Mouse (Mus musculus) layer of hippocampus, adult 18-20 months (tissue): ENCODE measurements at regions not wholly inside any gene's neighbourhood (a gene's known extent, or its start where the extent isn't known, plus 50 kb on each side); places are given as distances from the start of the nearest gene placed in this dataset.
"Not testable (repeated sequence)": the region's sequence is repeated elsewhere in the genome, so short reads cannot be mapped to it uniquely, and the experiment has no call there.

ENCODE experiments used
- DNase-seq, 2 experiments: peaks; one replicate each; pipeline ENCODE4 v3.0.0; 2022; ENCODE audit warnings: low spot score in 2 of 2

- no peak for DNase-seq
Measured at GRCm38 (mm10) chr6:50818891-50819541, 164.8 kb upstream of the Npvf start.

DNA sequence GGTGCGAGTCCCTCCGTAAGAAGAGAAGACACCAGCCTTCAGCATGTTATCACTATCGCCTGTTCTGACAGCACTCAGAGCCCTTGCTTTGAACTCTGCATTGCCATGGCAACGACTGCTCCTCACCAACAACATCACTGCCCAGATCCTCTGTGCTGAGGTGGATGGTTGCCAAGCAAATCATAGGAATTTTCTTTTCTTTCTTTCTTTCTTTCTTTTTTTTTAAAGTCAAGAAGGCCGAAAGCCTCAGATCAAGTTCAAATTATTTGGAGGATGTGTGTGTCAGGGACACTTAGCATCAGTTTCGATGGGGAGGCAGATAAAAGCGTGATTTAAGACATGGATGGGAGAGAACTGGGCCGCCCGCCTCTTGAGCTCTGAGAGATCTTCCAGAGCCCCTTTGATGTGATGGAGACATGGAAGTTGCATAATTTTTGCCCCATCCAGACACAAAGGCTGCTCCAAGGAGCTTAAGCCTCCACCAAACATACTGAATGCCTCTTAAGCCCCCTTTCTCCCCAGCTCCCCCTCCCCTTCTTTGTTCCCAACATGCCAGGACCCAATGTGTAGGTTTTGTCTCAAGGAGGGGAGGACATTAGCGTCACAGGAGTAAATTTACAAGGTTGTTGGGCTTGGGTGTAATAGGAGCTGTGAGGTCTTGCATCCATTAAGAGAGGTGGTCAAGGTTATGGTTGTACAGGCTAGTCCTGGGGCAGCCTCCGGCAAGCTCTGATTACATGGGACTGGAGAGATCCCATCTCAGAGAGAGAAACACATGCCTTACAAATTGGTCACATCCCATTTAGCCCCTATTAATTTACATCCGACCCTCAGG is 167.4 kb upstream of the Npvf start:
- no peak for DNase-seq

- no peak for DNase-seq
Measured at GRCm38 (mm10) chr6:50822236-50823151, 168.3 kb upstream of the Npvf start.

- no peak for DNase-seq
Measured at GRCm38 (mm10) chr6:50823220-50823910, 169.1 kb upstream of the Npvf start.

- no peak for DNase-seq
Measured at GRCm38 (mm10) chr6:50824466-50824865, 170.2 kb upstream of the Npvf start.

DNA sequence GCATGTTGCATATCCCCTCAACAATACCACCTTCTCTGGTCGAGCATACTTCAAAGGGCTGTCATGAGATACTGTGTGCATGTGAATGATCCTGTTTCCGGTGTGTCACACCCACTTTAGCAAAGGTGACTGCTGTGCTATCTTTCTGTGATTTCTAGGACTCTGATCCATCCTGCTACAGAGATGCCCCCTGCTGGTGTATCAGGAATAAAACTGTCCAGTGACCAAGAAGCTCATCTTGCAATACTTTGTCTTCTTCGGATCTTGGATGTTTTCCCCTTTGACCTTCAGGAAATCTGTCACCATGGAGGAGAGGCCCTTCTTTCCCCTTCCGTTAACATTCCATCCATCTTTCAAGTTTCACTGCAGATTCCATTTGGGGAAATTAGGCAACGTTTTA is 177.5 kb upstream of the Npvf start:
- DNase-seq = no peak

DNA sequence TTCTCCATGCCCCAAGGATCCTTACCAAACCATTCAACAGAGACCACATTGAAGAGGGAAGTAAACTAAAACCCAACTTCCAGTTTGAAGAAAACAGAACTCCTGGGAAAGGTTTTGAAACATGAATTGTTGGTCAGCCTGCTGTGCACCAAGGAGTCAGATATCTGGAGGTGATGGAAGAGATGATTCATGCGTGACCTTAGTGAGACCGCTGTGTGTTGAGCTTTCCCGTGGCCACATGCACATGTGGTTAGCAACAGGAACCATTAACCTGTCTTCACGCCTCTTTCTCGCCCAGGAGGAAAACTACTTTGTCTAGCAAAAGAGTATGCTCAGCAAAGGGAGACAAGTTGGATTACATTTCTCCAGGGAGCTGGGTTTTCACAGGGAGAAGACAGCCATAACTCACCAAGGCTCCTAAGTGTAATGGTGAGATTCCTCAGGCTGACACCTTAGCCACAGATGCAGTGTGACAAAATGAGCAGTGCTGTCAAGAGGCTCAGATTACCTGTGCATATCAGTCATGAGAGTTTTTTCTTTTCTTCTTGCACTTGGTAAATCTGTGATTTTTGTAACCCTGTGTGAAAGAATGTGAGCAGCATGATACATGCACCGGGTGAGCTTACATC is 181.9 kb upstream of the Npvf start:
- no peak for DNase-seq

DNA sequence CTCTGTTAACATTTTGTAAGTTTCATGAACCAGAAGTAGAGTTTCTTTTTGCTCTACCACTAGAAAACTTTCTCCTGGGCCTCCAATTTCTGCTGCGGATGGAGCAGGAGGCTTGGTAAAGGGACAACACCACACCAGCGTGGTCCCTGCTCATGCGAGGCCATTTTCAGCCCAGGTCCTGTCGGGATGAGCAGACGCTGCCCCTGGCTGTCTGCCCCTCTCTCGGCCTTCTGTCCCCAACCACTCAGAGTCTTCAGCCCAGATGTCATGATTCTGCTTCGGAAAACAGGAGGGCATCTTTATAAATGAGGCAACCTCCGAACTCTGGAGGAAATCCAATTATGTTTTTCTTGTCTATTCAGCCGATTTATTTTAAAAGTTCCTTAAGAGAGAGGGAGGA is 186.6 kb upstream of the Npvf start:
- no peak for DNase-seq

GRCm38 (mm10) chr6:50845246-50845645 is 191.0 kb upstream of the Npvf start:
- not testable (repeated sequence) for DNase-seq

DNA sequence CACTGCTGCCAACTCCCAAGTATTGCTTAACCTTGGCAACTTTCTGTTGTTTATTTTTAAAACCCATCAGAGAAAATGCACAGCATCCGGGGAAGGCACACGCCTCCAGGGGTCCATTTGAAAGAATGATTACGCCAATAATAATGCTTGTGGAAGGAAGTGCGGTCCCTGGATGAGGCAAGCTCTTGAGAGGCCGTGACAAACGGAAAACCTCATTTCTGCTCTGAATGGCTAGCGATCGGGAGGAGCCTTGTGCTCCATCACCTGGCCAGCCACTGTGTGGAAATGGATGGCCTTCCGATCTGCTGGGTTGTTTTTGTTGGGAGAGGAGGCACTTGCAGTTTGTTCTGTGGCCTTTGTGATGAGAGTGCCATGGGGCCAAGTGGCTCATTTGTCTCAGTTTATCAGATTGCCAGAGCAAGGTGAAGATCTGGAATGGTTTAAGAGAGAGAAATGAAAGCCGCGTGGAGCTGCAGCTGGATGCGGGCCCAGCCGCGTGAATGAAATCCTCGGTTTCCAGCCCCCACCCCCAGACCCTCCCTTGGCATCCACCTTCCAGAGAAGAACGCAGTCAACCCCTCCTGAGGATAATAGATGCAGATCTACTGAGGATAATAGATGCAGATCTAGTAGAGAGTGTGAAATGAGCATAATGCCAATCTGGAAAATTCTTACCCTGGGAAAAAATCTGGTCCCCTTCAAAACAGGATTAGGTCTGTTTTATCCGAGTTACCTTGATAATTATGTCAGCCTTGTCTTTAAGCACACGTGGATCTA is 192.7 kb upstream of the Npvf start:
- DNase-seq = no peak

DNA sequence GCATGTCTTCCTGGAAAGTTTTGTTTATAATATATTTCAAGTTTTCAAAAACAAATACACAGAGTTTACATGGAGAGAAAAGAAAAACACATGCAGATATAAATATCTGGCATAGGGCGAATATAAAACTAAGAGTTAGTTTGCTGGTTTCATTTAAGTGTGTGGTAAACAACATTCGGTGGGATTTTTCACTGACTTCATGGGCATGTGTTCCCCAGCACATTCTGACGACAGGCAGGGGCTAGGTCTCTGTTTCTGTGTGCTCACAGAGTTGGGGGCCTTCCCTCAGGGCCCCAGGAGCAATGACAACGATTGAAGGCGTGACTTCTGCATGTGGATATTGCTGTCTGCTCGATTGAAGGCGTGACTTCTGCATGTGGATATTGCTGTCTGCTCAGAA is 193.3 kb upstream of the Npvf start:
- DNase-seq = no peak

DNA sequence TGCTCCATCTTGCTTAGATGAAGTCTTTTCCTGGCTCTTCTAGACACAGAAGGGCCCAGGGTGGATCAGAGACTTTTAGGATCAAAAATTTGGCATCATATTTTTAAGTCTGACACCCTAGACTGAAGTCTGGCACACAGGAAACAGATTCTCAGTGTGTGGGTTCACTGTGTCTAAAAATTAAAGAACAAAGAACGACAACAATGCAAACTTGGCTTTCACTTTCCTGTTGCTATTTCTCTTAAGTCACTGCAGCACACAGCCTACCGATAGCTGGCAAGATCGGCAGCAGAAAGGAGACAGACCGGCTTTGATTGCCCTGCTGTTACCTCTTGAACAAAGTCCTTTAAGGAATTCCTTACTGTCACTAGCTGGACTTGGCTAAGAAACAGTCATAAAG is 204.9 kb upstream of the Npvf start:
- no peak for DNase-seq

DNA sequence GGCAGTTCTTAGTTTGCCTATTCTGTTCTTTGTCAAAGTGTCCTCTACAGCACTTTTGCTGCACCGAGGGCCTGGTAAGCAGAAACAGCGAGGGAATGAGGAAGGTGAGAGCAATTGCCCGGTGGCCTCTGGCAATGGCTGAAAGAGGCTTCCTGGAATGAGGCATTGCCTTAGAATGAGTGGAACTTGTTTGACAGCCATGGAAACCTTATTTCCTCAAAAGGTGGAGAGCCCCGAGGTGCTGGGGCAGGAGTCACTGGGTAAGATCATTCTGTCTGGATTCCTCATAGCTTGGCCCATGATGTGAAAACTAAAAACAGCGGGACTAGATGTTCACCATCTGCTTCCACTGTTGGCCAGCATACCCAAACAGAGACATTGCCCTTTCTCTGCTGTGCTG is 223.8 kb upstream of the Npvf start:
- DNase-seq = no peak

GRCm38 (mm10) chr6:50882298-50882697 is 228.1 kb upstream of the Npvf start:
- DNase-seq = no peak

DNA sequence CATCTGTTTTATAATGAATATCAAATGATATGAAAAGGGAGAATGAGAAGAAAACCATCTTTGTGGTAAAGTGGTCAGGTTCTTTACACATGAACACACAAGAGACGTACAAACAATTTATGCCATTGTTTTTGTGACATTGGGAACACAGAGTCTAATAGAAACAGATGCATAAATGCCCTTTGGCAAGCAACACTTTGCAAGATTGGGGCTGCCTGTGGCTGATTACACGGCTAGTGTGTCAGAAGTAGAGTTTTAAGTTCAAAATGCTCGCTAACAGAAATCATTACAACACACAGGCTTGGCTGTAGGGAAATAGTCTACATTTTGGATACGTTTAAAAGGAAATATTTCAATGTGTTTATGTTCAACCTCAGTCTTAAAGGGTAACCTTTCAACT is 228.5 kb upstream of the Npvf start:
- no peak for DNase-seq

DNA sequence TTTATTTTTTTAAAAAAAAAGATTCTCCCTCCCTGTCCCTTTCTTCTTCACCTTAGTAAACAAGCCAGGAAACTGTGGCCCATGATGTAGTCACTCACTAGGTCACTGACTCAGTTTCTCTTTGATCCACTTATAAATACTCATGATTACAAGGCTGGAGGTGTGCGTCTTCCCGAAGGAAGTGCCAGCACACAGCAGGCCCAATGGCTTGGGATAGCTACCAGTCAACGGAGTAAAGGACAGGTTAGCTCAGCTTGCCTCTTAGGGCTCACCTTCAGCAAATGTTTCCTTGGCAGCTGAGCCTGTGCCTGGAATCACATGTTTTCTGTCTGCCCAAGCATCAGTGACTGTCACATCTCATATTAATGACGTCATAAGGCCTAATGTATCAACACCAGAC is 230.8 kb upstream of the Npvf start:
- no peak for DNase-seq

DNA sequence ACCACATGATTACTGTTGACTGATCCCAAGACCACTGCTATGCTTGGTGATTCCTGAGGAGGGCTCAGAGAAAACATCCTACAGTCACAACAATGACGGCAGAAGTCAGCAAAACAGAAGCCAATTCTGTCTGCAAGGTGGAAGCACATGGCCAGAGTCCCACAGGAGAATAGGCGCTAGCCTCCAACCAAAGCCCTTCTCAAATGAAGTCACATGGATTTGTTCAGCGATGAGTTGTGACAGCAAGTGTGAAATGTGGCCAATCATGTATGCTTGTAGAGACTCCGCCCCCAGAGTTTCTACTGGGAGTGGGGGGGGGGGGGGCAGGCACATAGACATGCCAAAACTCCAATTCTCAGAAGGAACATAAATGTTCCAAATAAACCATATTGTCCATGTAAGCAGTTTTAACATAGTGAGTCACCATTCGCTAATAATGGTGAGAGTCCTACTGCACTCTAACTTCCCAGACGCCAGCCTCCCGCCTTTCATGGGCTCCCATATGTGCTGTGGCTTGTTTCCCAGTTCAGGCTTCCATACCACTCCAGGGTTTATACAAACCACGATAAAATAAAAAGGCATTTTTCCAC is 231.6 kb upstream of the Npvf start:
- DNase-seq = peak in 1 of 2 experiments; percentile 54

DNA sequence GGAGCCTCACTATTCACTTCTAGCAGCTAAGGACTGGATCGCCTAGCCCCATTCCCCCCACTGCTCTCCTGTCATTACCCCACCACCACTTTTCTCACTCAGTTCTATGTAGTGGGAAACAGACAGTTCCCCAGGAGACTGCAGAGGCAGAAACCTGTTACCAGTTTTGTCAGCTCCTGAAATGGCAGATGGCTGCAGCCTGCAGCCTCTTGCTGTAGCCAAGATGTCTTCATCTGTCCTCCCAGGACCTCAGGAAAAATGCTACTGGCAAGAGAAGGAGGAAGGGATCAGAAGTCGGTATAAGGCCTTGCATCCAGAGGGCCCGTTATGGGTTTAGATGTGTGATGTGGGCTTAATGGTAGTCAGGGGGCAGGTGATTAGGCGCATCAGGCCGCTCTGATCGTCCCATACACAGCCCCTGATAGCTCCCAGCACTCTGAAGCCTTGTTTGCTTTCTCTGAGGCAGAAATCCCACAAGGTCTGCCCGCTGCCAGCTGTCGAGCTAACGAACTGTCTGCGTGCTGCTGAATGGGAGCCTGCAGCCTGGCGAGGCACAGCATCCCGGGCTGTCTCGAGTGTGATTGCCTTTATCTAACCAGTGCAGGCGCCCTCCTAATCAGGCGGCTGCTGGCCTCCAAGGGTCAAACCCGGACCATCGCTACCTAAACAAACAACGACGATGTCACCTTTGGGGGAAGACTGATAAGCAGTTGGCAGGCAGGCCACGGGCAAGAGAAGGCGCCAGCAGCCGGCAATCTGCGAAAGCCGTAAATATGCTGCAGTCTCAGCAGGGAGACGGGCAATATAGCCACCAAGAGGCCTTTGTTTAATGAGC is 236.3 kb upstream of the Npvf start:
- peak; percentile 42 to 76 for DNase-seq

DNA sequence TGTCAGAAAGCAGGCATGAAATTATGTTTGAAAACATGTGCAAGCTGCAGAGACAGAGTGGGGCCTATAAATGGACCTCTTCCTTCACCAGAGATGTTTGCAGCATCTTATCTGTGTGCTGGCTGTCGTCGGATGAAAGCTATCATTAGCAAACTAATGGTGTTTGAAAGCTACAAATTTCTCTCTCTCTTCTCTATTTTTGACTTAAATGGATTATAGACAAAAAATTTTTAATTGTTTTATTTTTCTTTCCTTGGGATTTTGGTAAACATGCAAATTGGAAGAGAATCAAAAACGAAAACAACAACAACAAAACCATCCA is 236.9 kb upstream of the Npvf start:
- no peak for DNase-seq
